Mouse (Mus musculus): ENCODE data around the gene Gm11099.

The Gm11099 gene

GRCm38 (mm10) chr2:58859134-58859533, at the start of gene Gm11099:
Gm11099 (plus strand) TSS chr2:58859434.
- DNase-seq (ENCODE audit: low spot score): no peak

GRCm38 (mm10) chr2:58812941-58813340, 46.3 kb upstream of the Gm11099 start:
- no peak for DNase-seq (ENCODE audit: low spot score)

GRCm38 (mm10) chr2:58828910-58829600, 30.2 kb upstream of the Gm11099 start:
- DNase-seq (ENCODE audit: low spot score): no peak

DNA sequence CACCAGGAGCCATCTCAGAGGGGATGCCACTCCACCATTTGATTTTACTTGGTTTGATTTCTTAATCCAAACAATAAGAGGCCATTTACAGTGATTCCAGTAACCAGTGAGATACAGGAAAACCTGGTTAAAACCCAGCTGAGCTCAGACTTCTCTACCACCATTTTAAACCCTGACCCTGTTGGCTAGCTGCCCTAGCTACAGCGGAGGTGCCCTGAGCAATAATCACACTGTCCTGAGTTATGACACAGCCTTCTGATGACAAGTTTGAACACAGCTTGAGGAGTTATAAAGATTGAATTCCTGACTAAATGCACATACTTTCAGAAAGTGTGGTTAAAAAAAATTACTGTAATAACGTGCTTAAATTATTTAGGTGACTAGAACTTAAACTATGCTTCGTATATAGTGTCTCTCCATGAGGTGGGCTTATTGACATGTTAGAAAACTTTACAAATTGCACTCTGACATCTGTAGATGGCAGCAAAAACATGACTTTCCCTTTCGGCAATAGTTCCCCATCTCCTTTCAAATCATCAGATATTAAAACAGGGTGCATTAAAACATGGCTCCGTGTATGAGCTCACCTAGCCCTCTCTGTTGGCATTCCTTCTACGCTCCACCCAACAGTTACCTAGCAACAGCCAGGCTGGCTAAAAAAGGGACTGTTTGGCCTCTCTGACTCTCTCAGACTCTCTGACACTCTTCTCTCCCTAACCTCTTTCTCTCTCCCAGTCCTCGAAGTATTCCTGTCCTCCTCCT, 29.1 kb upstream of the Gm11099 start:
- DNase-seq (ENCODE audit: low spot score): no peak

- no peak for DNase-seq (ENCODE audit: low spot score)
Measured at GRCm38 (mm10) chr2:58832253-58832980, 26.8 kb upstream of the Gm11099 start.

- DNase-seq (ENCODE audit: low spot score): no peak
Measured at GRCm38 (mm10) chr2:58841021-58841420, 18.2 kb upstream of the Gm11099 start.

DNA sequence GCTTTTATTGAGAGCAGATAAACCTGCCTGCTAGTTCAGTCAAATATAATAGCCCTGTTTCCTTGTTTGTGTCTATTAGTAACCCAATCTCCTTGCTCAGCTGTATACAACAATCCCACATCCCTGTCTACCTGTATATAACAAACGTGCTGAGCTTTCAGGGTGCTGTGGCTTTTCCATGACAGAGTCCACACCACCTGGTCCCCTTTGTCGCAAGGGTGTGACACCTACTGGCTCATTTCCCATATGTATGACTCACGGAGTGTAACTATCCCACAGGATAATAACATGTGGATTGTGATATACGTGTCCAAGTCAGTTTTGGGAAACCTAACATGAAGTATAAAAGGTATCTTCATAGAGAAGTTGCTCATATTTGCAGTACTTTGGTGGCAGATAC, 16.8 kb upstream of the Gm11099 start:
- DNase-seq (ENCODE audit: low spot score): no peak

DNA sequence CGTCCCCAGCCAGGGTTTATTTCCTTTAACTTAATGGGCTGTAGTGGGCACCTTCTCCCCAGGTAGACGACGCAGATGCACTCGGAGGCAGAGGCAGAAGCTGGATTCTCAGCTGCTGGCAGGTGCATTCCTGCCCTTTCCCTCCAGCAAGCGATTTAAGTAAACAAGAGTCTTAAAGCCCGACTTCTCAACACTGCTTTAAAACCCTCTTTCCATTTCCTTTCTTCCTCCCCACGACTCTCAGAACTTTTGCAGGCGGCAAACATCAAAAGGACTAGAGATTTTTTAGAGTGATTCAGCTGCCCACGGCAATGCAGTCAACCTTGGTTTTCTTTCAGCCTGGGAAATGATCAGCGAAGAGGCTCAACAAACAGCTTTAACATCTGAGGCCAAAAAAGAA, 14.7 kb upstream of the Gm11099 start:
- no peak for DNase-seq (ENCODE audit: low spot score)

DNA sequence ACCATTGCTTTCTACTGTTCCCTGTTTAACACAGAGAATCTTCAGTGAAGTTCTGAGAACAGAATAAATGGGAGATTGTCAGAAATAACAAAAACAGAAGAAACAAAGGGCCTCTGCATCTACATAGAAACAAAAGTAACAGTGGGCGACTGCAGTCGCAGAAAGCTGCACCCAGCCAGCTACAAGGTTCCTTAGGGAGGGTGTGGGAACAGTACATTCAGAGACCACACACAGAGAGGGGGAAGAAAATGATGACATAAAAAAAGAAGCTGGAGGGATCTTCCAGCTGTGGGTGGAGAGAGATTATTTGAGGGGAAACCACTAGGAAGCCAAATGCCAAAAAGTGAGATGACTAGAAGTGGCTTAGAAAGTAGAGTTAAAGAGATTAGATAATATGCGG, 20.6 kb downstream of the Gm11099 start:
- no peak for DNase-seq (ENCODE audit: low spot score)

DNA sequence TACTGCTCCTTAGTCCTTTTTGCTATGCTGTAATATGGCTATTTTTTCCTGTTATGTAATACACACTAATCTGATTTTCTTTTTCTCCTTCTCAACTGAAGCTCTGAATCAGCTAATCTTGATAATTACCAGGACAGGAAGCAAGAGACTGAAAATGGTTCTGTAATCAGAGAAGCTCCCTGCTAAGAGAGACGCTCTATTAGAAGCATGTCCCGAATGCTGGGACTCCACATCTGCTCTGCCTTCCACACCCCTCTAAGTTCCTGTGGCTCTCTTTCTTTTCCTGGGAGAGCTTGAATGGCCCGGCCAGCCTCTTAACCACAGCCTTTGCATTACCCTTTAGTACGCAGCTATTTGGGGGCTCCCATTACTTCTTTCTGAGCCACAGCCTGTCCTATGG, 45.8 kb downstream of the Gm11099 start:
- DNase-seq (ENCODE audit: low spot score): no peak

- DNase-seq (ENCODE audit: low spot score): no peak
Measured at GRCm38 (mm10) chr2:58906814-58907516, 47.7 kb downstream of the Gm11099 start.

DNA sequence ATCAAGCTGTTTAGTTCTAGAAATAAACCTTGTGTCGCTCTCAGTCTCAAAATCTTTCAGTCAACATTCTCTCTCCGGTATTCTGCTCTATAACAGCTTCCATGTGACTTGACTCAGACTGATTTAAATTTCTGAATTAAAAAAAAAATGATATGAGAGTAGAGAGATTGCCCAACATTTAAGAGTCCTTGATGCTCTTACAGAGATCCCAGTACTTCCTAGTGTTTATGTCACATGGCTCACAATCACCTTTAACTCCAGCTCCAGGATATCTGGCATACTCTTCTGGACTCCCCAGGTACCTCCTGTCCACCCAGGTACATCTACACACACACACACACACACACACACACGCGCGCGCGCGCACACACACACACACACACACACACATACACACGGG, 53.1 kb downstream of the Gm11099 start:
- no peak for DNase-seq (ENCODE audit: low spot score)

DNA sequence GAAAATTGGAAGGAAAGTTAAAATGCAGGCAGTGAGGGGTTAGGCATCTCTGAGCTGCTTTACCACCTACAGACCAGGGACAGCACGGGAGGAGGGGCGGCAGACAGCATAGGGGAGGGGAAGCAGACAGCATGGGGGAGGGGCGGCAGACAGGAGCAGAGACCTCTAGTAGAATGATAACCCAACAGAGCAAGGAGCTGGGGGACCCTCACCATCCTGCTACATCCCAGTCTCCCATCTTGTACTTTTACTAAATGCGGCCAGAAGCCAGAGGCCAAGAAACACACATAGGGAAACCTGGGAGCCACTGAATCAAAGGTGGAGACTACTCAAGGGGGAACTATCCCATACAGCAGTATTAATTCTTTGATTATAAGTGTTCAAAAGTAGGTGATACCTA, 59.1 kb downstream of the Gm11099 start:
- DNase-seq (ENCODE audit: low spot score): no peak

GRCm38 (mm10) chr2:58925551-58925950, 66.3 kb downstream of the Gm11099 start:
- no peak for DNase-seq (ENCODE audit: low spot score)

DNA sequence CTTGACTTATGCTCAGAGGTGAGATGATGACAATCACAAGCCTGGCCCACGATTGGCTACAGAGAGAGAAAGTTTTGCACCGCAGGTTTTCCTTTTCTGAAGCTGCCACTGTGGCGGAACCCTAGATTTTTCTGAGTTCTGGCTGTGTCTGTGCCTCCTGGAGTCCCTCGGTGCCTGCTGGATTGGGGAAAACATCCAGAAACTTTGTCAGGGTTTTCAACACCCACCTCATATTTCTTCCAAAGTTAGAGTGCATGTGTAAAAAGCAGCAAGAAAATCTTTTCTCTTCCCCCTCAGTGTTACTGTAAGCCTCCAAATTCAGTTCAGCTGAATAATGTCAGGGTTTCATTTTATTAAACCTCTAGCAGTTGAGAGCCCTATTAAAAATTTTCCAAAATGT, 82.1 kb downstream of the Gm11099 start:
- no peak for DNase-seq (ENCODE audit: low spot score)

GRCm38 (mm10) chr2:58948796-58949195, 89.6 kb downstream of the Gm11099 start:
- no peak for DNase-seq (ENCODE audit: low spot score)

DNA sequence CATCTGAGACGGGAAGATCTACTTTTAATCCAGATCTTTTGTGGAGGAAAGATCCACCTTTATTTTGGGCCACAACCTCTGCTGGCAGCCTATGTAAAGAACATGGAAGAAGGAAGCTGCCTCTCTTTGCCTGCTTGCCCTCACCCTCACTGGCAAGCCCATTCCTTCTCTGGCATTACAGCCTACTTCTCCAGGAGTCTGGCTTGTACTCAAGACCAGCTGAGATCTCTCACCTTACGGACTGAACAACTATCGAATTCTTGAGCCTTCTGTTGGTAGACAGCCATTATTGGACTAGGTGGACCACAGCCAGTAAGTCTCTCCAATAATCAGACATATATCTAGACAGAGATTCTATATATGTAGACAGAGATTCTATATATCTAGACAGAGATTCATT, 92.9 kb downstream of the Gm11099 start:
- no peak for DNase-seq (ENCODE audit: low spot score)

DNA sequence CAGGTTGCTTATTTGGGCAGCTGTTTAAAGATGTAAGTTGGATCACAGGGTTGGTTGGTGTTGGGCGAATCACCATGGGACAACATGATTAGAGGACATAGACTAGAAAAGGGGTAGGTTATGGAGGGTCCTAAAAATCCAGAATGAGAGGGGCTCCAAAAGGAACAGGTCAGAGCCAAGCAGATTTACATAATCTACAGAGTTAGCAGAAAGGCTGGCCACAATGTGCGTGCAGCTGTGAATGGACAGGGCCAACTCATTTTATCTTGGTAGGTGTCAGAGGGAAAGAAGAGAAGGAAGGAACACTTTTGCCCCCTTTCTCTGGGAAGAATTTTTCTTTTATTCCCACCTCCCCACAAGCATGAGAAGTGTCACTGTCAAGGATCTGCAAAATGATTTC, 97.1 kb downstream of the Gm11099 start:
- DNase-seq (ENCODE audit: low spot score): no peak

GRCm38 (mm10) chr2:58956770-58957300, 97.6 kb downstream of the Gm11099 start:
- DNase-seq (ENCODE audit: low spot score): no peak

All from MN1 (cell line).